In the genomic region with DNA sequence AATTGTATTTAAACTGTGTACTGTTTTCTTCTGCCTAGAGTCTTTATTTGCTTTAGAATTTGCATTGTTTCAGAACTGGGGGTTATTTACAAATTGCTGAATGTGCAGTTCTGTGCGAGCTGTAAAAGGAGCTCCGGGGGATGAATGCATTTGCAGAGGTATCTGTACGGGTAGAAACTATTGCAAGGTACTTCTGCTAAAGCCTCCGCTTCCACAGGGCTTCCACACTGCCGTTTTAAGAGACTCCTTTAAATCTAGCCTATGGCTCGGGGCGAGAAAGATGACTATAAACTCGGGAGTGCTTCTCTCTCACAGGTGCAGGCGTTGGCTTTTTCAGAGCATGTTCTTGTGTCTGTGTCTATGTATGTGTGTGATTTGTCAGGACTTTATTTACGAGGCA, we compare ENCODE assay signal across 8 mouse cellular contexts. TPM values are rescaled to one million over a fixed set of nuclear protein-coding genes. Genes with fewer than 3 reads are reported as not detected.
DNase-seq lines count a peak whose midpoint lies in the region; ATAC-seq and TF ChIP-seq lines count a peak whose summit lies in the region.

No protein-coding gene starts in this region.

- WGBS in hindbrain, embryonic 14.5 days = 24% methylated on average over 10 of the region's 10 CpGs
- 18% methylated on average over 10 of the region's 10 CpGs for WGBS in midbrain, embryonic 12.5 days

- H3K9me3 ChIP-seq in hindbrain, embryonic 14.5 days (ENCODE audit: control insufficient read depth, low read length) = no peaks in the 10 kb centered on the region
- no peaks in the 10 kb centered on the region for H3K9me3 ChIP-seq in midbrain, embryonic 12.5 days

- H3K4me2 ChIP-seq in hindbrain, embryonic 14.5 days (replicated peaks) = peak overlapping the region; percentile 88
- peak overlapping the region; percentile 80 for H3K4me2 ChIP-seq in midbrain, embryonic 12.5 days (replicated peaks)

- DNase-seq in gastrocnemius, adult 2 months = no peak
- DNase-seq in gastrocnemius, postnatal 14 days = no peak
- DNase-seq in hindbrain, embryonic 14.5 days (ENCODE audit: low spot score) = no peak
- DNase-seq in adrenal gland, adult 8-10 months = no peak
- no peak for DNase-seq in ovary, postnatal 14 days (ENCODE audit: low spot score)
- DNase-seq in urinary bladder, postnatal 10 days (ENCODE audit: low spot score) = no peak

- H3K9ac ChIP-seq in hindbrain, embryonic 14.5 days = peak overlapping the region; percentile 63
- H3K9ac ChIP-seq in midbrain, embryonic 12.5 days (replicated peaks) = peak overlapping the region; percentile 58; the same call in 1 of the 2 replicates

- no peak for TF ChIP-seq CTCF in gastrocnemius, adult 2 months (IDR thresholded peaks at IDR 0.05)

- no peaks in the 10 kb centered on the region for H3K36me3 ChIP-seq in hindbrain, embryonic 14.5 days (replicated peaks; ENCODE audit: control insufficient read depth, insufficient read depth)
- H3K36me3 ChIP-seq in midbrain, embryonic 12.5 days = no peaks in the 10 kb centered on the region

- intact Hi-C loops in gastrocnemius, adult 2 months (cut with DNase I) = loop anchor here (5.0 kb wide), 1 partner anchor 113 kb away; no protein-coding TSS in a partner anchor
- intact Hi-C loops in gastrocnemius, postnatal 14 days (cut with DNase I; ENCODE audit: low total_unique reads) = no loop called here

- peak overlapping the region; percentile 82 for H3K27ac ChIP-seq in gastrocnemius, adult 2 months
- peak overlapping the region; percentile 60 for H3K27ac ChIP-seq in brown adipose tissue, adult 24 weeks (replicated peaks; ENCODE audit: low read depth, low read length)
- H3K27ac ChIP-seq in hindbrain, embryonic 14.5 days = peak overlapping the region; percentile 54; the same call in 1 of the 2 replicates
- H3K27ac ChIP-seq in midbrain, embryonic 12.5 days (replicated peaks) = 0 out of 2 replicates have a peak overlapping the region, but pooled peaks have one; percentile 1

- H3K4me3 ChIP-seq in gastrocnemius, adult 2 months = peak overlapping the region; percentile 75
- H3K4me3 ChIP-seq in brown adipose tissue, adult 24 weeks (ENCODE audit: insufficient read depth, low read depth, low read length) = peak overlapping the region; percentile 63
- peak overlapping the region; percentile 39 for H3K4me3 ChIP-seq in hindbrain, embryonic 14.5 days (replicated peaks; ENCODE audit: low read length)
- H3K4me3 ChIP-seq in midbrain, embryonic 12.5 days = peak overlapping the region; percentile 50

- peaks cover 18% of the 10 kb centered on the region; the same call in 1 of the 2 replicates for H3K4me1 ChIP-seq in brown adipose tissue, adult 24 weeks (ENCODE audit: control insufficient read depth, insufficient read depth, insufficient read length, low read length)
- H3K4me1 ChIP-seq in hindbrain, embryonic 14.5 days (replicated peaks; ENCODE audit: control insufficient read depth, insufficient read depth, low read length) = peaks cover 24% of the 10 kb centered on the region
- H3K4me1 ChIP-seq in midbrain, embryonic 12.5 days = peaks cover 19% of the 10 kb centered on the region

- ATAC-seq in hindbrain, embryonic 14.5 days (ENCODE audit: low FRiP score) = no peak
- no peak for ATAC-seq in midbrain, embryonic 12.5 days (ENCODE audit: low FRiP score, low read depth)

- H3K27me3 ChIP-seq in hindbrain, embryonic 14.5 days (ENCODE audit: control insufficient read depth, insufficient read depth, low read length) = no peaks in the 10 kb centered on the region
- peaks cover 22% of the 10 kb centered on the region; the same call in 1 of the 2 replicates for H3K27me3 ChIP-seq in midbrain, embryonic 12.5 days

RNA-seq across cellular contexts. Expression of a gene that starts 1.4 kb away (rescaled TPM):
- 10 to 100 TPM; 17.9 to 18.9 TPM for total RNA-seq in gastrocnemius, adult 2 months (2021)
- 10 to 100 TPM; 39.7 to 63.6 TPM for total RNA-seq in gastrocnemius, postnatal 14 days (2021)
- 39.0 and 47.2 TPM in 2 replicates for polyA plus RNA-seq in brown adipose tissue, adult 24 weeks (2012; ENCODE audit: insufficient read depth, insufficient read length, missing spikeins)
- polyA plus RNA-seq in hindbrain, embryonic 14.5 days (2014; fragmentation: Nextera tagmentation; extraction: Ambion mirVana) = 17.5 and 18.6 TPM in 2 replicates
- polyA plus RNA-seq in midbrain, embryonic 12.5 days (2016; fragmentation: Nextera tagmentation; extraction: Ambion mirVana) = 11.4 and 15.9 TPM in 2 replicates
- total RNA-seq in adrenal gland, adult 8-10 months (2022) = 10 to 100 TPM; 12.3 to 27.5 (median 16.2) TPM

Comparison
In these comparisons a context has a peak if more than half of its experiments do, and no peak if none do; other contexts are left out.
1. H3K27ac ChIP-seq: peak in every context shown above with its lines; median percentile 82 in gastrocnemius, adult 2 months; 60 in brown adipose tissue, adult 24 weeks; 54 in hindbrain, embryonic 14.5 days; 1 in midbrain, embryonic 12.5 days.